Mouse (Mus musculus): ENCODE data around the gene Jhy. TPM values are rescaled to one million over a fixed set of nuclear protein-coding genes. Genes with fewer than 3 reads are reported as not detected.

Jhy gene
- 0.63 and 1.1 TPM in 2 replicates for polyA plus RNA-seq (2012; rRNA removed)

GRCm38 (mm10) chr9:40963586-40964417 lies at the start of gene Jhy:
TSS of gene Jhy (minus strand) at chr9:40964118.

GRCm38 (mm10) chr9:41004415-41004814 lies 40.5 kb upstream of the Jhy start, which contains the start of gene Crtam:
TSS of gene Crtam (minus strand) at chr9:41004628.

GRCm38 (mm10) chr9:40873556-40874470 lies 90.1 kb downstream of the Jhy start, which contains the start of gene Bsx:
TSS of gene Bsx (plus strand) at chr9:40874127.

Other genes with a start within 250 kb of the Jhy start
- gene Hspa8, start 163.1 kb downstream of the Jhy start, polyA plus RNA-seq (2012; rRNA removed), result 2,380 and 2,391 TPM in 2 replicates
- gene Bsx, start 90.0 kb downstream of the Jhy start, polyA plus RNA-seq (2012; rRNA removed), result 0.80 and 1.3 TPM in 2 replicates
- gene Crtam, start 40.5 kb upstream of the Jhy start, polyA plus RNA-seq (2012; rRNA removed), result 0.07 and 0.09 TPM in 2 replicates
- gene Ubash3b, start 197.6 kb upstream of the Jhy start, polyA plus RNA-seq (2012; rRNA removed), result 11.3 and 11.8 TPM in 2 replicates